Mouse (Mus musculus): ENCODE measurements at regions not wholly inside any gene's neighbourhood (a gene's known extent, or its start where the extent isn't known, plus 50 kb on each side); places are given as distances from the start of the nearest gene placed in this dataset.

DNA sequence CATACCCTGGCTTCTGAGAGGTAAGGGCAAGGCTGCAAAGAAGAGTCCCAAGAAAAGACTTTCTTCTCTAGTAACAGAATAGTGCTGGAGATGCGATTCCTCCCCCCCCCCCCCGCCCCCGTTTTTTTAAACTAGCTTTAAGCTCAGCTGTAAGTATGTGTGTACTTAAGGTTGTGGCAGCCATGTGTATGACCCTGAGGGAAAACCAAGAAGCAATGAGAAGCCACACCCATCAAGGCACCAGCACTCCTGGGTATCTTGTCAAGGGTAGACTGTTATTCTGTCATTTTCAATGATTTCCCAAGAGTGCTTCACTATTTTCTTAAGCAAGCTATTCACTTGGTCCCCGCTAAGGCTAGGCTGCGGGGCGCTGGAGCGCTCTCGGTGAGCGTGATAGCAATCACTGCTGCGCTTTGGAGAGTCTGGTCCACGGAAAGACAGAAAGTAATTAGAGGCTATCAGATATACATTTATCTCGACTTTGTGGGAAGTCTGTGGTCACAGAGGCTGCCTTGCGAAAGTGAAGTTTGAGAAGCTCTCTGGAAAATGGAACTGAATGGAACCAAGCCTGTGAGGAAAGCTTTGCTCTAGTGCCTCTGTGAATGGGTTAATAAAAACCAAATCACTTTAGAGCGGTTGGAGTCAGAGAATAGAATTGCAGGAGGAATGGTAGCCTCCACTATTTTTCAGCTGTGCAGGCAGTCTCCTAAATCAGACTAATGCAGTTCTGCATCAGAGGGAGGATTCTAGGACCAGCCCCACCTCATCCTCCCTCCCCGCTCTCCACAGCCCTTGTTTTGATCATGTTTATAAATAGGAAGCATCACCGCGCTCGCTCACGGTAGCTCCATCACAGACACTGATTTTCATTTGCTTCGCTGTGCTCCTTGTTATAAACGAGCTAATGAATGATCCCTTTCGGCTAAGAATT lies 114.8 kb upstream of the Bmp2 start:
- no peak for DNase-seq (ENCODE audit: low read depth)

DNA sequence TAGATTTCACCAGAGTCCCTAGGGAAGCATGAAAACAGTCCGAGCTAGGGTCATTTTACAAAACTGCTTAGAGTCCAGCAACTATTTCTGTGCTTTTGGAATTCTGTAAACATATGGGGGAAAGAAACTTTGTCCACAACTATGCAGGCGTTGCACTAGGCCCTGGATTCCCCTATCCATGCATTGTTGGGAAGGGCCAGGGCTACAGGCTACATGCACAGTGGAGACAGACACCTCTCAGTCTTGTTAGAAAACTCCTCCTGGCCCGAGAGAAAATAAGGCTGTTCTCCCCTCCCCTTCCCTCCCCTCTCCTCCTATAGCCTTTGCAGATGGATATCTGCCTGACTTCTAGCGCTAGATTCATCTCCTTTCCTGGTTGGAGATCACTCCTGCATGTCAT lies 113.9 kb upstream of the Bmp2 start:
- DNase-seq (ENCODE audit: low read depth) = no peak

DNA sequence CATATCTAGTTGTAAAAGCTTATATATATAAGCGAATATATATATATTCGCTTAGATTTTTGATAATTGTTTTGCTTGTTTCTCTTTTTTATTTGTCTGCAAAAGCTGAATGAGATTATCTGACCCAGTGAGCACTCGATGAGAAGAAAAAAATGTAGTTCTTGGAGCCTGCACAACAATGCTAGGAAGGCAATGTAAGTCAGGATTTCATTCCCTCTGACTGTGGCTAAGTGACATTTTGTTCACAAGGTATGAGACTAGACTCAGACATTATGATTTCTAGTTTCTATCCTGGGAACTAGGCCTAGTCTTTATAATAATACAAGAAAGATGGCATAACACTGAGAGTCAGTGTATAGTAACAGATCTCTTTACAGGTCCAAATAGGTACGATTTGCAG lies 108.9 kb upstream of the Bmp2 start:
- DNase-seq (ENCODE audit: low read depth) = no peak

DNA sequence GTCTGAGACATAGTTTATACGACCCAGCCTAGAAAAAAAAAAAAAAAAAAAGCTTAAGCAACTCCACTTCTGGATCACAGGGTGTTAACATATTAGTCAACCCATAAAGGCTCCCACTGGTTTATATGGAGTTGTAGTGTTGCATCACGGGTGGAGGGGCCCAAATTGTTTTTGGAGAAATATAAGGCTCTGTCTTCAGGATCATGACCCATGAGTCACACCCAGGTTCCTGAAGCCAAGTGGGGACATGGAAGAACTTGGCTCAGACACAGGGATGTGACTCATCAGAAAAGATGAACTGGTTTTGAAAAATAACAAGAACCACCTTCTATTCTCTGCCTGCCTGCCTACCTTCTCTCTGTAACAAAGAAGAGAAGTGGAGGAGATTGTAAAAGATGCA lies 108.5 kb upstream of the Bmp2 start:
- DNase-seq (ENCODE audit: low read depth) = peak; percentile 14

DNA sequence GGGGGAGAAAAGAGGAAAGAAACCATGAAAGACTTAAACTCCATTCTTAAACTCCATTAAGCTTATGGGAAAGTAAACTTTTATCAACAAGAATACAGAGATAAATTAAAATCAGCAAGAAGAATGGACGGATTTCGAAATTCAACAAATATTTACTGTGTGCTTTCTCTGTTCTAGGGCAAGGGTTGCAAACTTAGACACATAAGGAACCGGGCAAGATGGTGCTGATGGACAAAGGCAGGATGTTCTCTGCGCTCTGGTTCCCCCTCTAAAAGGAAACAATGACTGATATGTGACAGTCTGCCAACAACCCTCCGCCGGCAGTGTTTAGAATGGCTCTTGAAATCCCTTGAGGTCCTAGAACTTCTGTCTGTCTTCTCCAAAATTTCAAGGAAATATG lies 99.0 kb upstream of the Bmp2 start:
- DNase-seq (ENCODE audit: low read depth) = no peak

DNA sequence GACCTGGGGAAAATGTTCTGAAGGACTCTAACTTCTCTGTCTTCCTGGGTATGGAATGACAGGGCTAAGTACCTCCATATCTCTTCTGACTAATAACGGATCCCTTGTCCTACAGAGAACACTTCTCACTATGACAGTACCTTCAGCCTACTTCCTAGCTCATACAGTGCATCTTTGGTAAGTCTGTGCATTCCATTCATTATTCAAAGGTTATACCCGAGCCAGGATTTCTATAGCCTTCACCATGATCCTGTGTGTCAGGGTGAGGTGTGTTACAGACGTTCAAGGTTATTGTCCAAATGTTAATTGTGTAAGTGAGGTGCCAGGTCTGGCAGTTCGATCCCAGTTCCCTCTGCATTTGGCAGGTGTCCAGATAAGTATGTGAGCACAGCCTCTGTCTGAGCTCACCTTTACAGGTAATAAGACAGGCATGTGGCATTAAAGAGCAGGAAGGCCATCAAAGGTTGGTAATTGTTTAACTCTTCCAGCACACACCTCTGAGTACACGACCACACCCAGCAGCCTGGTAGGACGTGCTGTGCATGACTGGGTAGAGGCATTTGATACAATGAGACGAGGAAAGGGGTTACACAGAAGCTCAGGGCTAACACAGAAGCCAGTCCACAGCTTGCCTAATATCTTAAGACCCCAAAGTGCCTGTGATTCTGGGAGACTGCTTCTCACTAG lies 96.3 kb upstream of the Bmp2 start:
- DNase-seq (ENCODE audit: low read depth) = no peak

DNA sequence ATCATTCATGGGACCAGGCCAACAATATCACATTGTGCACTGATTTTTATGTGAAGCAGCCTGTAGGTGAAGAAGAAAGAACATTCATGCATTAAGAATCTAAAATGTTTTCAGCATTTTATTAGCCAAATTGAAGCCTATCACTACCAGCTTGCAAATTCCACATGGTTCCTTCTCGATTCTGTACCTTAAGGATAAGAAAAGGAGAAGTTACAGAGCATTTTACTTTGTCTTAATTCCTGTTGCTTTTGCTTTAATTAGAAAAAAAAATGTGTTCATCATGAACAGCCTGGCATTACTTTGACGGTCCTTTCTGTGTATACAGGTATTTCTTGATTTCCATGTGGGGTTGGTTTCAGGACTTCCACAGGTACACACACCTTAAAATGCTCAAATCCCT lies 95.2 kb upstream of the Bmp2 start:
- DNase-seq (ENCODE audit: low read depth) = no peak

DNA sequence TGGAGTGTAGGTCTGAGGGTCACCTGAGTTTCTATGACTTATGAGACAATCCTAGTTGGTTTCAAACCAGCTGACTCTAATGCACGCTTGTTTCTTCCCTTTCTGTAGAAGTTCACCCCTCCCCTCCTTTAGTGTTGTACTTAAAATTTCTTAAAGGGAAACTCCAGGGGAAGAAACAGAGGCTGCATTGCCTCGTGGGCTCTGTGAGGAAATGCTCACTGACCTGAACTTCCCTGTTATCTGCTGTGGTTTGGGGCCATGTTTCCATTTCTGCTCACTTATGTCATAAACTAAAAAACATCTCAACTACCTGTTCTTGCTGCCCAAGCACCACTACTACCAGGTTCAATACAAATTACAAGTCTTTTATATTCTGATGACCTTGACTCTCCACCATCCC lies 93.2 kb upstream of the Bmp2 start:
- DNase-seq (ENCODE audit: low read depth) = no peak

DNA sequence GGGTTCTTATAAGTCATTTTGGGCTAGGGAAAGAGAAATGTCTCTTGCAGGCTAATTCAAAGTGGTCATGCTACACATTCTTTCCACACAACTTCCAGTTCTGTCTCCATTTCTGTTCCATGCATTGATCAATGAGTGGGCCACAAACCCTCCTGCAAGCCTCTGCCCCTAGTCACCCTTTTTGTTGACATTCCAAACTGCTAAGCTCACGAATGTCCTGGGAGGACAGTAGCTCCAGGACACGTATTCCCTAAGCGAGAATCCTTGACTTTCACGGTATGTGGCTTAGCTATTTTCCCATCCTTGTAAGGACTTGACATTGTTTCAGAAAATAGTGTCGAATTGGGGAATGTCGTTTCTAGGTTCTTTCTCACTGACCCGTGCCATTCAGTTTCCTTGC lies 91.1 kb upstream of the Bmp2 start:
- no peak for DNase-seq (ENCODE audit: low read depth)

DNA sequence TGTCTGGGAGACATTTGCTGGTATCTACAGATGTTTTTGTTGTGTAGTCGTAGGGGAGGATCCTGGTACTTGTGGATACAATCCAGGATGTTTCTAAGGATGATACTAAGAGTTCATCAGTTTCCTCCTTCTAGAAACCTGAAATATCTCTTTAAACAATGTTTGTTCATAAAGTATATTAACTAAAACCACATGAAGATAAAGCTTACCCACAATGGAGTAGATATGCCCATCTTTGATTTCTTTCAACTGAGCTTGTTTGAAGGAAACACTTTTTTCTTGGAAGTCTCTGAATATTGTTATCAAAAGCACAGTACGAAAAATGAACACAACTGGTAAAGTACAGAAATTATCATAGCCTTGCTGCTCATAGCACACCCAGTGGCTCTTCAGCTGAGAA lies 89.6 kb upstream of the Bmp2 start:
- no peak for DNase-seq (ENCODE audit: low read depth)

DNA sequence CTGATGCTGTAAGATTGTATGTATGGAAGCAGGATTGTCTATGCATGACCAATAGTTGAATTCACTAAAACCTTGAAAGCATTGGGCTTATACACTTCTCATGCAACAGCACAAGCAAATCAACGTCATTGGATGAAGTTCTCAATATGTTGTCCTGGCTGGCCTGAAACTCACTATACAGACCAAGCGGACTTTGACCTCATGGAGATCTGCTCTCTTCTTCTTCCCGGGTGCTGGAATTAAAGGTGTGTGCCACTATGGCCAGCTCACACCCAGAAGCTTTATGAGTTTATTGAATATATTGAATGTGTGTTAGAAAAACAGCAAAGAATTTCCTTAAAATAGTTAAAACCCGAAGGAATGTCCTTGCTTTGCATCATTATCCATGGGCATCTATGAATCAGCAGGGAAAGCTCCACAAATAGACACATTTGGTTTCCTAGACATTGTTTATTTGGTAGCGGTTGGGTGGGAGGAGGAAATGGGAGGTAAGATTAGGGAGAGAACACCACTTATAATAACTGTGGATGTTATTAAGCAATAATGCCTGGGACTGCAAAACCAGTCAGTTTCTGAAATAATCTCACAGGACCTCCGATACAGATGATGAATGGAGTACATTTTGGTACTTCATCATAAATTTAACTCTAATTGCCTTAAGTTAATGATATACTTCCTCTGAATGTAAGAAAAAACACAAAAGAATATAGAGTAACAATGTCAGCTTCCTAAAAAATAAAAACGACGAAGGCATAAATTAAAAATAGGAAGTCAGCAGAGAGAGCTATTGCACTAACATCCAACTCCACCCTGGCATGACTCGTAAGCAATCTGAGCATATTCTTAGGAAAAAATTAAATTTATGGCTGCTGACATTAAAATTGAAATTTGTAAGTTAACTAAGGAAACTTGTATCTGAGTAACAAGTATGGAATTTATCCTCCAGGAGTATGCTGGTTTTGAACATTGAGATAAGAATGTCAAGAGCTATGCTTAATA lies 84.5 kb upstream of the Bmp2 start:
- no peak for DNase-seq (ENCODE audit: low read depth)

DNA sequence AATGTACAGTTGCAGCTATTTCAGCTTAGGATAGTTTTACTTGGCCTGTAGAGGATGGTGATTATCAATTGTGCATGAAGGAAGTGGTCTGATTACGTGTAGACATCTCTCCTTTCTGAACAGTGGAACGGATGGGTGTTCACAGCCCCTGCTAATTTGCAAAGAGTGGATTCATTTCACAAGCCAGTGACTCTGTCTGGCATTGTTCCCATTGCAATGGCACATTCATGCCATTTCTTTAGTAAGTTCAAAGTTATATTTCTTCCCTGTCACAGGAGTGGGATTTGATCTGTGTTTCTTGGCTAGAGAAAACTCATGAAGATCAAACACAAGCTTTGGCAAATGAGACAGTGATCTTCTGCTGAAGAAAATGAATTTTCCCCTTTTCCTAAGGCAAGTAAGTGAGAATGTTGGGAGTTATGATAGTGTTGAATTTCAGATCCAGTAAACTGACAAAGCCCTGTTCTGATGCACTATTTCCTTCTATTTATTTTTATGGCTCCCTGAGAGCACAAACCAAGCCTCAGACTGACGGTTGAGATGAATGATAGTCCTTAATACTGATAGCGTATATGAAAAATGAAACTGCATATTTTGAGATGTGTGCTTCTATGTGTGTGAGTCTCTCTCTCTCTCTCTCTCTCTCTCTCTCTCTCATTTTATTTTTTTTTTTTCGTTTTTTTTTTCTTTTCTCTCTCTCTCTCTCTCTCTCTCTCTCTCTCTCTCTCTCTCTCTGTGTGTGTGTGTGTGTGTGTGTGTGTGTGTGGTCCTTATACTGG lies 78.8 kb upstream of the Bmp2 start:
- DNase-seq (ENCODE audit: low read depth) = no peak

DNA sequence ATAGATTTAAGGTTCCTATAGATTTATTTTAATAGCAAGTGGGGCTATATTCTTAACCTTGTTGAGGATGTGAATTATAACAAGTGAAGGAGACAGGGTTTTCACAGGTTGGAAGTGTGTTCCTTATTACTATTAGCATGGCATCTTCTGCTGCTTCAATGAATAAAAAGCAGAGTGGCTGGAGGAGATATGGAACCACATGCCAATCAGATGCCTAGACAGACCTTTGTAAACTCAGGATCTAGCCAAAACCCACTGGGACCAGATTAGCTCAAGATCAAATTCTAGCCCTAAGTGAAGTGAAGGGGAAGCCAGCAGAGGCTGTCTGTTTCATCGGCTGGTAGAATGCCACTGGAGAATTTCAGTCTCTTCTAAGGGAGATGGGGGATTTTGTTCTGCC lies 77.8 kb upstream of the Bmp2 start:
- no peak for DNase-seq (ENCODE audit: low read depth)

DNA sequence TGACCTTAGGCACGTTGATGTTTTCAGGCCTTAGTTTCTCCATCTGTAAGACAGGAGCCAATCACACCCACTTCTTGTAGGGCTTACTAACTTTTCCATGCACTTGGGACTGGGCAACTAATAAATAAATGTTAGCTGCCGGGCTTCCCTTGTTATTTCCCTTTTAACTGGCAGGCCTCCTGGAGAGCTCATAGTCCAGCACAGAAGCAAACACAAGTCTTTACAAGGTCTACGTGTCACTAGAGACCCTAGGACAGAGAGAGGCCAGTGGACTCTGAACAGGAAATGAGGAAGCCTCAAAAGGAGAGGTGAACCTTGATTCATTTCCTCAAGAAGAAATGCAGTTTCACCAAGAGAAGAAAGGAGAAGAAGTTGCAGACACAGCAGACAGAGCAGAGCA lies 71.1 kb upstream of the Bmp2 start:
- DNase-seq (ENCODE audit: low read depth) = no peak

DNA sequence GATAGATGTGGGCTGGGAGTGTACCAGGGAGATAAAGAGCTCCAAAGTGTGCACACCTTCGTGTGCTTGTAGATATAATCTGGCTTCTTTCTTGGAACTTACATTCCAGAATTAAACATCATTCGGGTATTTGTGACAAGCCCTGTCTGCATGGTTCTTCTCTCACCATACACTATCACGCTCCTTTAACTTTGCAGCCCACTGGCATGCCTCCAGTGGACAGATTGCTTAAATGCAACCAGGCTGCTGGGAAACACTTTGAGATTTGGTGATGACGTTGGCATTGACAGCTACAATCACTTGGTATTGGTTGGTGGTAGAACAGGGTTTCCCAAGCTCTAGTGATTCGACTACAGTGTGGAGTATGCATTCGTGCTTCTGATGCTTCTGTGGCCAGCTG lies 70.7 kb upstream of the Bmp2 start:
- DNase-seq (ENCODE audit: low read depth) = no peak

DNA sequence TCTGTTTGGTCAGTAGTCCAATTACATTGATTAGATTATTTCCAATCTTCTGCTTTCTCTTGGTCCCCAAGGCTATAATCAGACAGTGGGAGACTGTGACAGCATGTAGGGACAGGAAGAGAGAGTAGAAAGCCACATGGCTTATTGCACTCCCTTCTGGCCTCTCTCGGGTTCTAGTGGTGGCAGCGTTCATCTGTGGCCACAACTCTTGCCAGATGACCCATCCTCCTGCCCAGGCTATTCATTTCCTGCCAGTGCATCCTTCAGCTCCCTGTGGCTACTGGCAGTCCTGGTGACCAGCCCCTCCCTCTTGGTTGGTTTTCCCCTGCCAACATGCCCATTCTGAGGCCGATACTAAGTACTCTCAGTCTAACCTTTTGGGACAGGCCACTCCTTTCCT lies 70.2 kb upstream of the Bmp2 start:
- DNase-seq (ENCODE audit: low read depth) = no peak

DNA sequence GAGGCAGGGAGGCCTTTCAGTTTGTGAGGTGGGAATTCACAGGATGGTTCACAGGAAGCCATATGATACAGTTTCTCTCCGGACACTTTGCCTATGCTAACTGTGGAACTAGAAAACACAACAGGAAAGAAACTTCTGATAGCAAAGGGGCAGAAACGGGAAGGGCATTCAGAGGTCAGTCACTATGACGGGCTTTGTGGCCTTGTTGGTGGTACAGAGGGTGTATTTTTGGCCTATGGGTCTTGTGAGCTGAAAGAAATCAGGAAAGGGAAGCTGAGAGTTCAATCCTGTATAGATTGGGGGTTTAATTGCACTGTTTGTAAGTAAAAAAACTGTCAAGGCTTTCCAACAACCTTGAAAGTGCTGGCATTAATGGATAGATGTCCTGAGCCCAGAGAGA lies 56.5 kb upstream of the Bmp2 start:
- DNase-seq (ENCODE audit: low read depth) = no peak

DNA sequence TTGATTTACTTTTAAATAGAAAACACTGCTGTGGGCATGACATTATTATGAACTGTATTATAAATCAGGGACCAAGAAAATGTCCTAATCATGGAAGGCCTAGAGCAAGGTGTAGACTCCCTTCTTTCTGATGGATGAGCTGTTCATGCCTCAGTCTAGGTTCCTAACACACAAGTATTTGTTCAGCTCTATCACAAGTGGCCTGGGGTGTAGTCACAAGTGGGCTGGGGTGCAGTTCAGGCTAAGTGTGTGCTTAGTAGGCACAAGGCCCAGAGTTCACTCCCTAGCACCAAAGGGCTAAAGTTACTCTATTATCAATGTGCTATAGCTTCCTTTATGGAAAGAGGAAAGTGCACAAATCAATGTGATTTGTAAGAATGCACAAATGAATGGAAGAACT lies 55.6 kb upstream of the Bmp2 start:
- DNase-seq (ENCODE audit: low read depth) = no peak

DNA sequence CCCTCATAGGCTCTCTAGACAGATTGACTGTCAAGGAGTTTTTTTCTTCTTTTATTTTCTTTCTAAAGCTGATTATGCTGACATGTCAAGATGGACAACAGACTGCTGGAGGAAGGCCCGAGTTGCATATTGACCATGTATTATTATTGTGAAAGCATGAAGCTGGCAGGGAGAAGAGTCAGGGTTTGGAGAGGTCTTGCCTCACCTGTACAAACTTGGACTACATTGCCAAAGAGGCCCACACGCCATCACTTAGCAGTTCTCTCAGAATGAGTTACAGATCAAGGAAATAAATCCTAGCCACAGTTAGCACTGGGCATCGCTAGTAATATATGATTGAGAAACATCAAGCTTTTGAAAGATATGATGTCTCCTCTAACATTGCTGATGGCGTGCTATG lies 54.9 kb upstream of the Bmp2 start:
- no peak for DNase-seq (ENCODE audit: low read depth)

DNA sequence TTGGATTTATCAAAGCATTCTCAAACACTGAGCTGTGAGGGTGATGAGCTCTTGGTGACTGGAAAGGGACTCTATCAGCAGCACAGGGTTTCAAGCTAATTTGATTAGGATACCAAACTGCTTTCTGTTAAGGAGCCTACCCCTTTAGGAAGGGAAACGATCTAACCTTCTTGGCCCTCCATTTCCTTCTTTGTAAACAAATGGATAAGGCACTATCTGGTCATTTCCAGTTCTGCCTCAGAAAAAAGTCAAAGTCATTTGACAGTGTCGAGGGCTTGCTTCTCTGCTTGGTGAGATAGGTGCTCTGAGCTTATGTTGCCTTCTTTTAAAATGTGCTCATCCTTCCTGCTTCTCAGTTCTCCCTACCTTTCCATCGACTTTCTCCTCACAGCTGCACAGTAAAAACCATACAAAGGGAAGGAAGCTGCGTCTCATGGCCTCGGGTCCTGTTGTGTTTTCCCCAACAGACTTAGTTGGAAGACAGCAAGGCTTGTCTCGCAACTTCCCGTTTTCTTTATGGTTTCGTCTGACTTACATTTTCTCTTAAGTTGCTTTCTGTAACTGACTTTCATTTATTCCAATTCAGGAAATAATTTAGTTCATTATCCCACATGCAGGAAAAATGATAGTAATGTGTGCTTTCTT lies 54.3 kb upstream of the Bmp2 start:
- no peak for DNase-seq (ENCODE audit: low read depth)

DNA sequence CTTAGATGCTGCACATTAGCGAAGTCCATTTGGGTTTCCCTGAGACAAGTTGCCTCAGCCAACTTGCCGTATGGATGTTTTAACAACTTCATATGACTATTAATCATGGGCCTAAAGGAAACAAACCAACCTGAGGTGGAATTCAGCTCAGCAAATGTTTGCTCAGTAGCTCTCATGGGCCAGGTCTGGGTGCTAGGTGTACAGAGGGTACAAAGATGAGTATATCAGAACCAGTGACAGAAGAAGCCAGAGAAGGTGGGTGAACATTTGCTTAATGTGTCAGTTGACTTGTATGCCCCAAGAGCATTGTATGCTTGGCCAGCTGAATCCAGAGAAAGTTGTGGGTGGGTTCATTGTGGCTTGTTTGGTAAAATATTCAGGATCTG lies 53.8 kb upstream of the Bmp2 start:
- no peak for DNase-seq (ENCODE audit: low read depth)
